Mouse (Mus musculus) liver, embryonic 14.5 days (tissue): ENCODE data around the gene Lamc1. TPM values are rescaled to one million over a fixed set of nuclear protein-coding genes. Genes with fewer than 3 reads are reported as not detected.

Experiments used
- ATAC-seq: fragments of 200-750 bp; cut with Nextera tagmentation; 2 replicates; pipeline ENCODE4 v1.8.0; 2017; ENCODE audit warnings: moderate number of reproducible peaks, mild to moderate bottlenecking, moderate library complexity; ENCODE audit not compliant: insufficient read depth
- DNase-seq, 3 experiments: peaks; one replicate each; pipeline ENCODE4 v3.0.0-alpha.2; 2012 to 2013; ENCODE audit warnings: low read depth in 3 of 3, low spot score in 3 of 3
- H3K27ac ChIP-seq: fragments of 300-500 bp; sonication (generic); 2 replicates; pipeline ENCODE4 v1.5.1; 2014; ENCODE audit warnings: moderate library complexity, mild to moderate bottlenecking, control low read depth, inconsistent platforms
- H3K27me3 ChIP-seq: fragments of 300-500 bp; sonication (generic); 2 replicates; pipeline ENCODE4 v1.6.1; 2014; ENCODE audit warnings: mild to moderate bottlenecking, low read length, moderate library complexity; ENCODE audit not compliant: control insufficient read depth, insufficient read depth
- H3K36me3 ChIP-seq: fragments of 300-500 bp; sonication (generic); replicated peaks from 2 replicates; pipeline ENCODE4 v1.6.1; 2014; ENCODE audit warnings: low read depth; ENCODE audit not compliant: control insufficient read depth, insufficient read depth
- H3K4me1 ChIP-seq, 2 experiments: fragments of 200-500 bp in 1 of 2; fragments of 300-500 bp in 1 of 2; sonication (generic) in 1 of 2; replicated peaks; 2 replicates each; pipeline ENCODE4 v1.6.1; 2012 to 2014; ENCODE audit warnings: antibody characterized with exemption in 1 of 2, inconsistent platforms in 1 of 2, low read length in 1 of 2; ENCODE audit not compliant: control insufficient read depth in 2 of 2, insufficient read depth in 2 of 2
- H3K4me2 ChIP-seq: fragments of 300-500 bp; sonication (generic); 2 replicates; pipeline ENCODE4 v1.6.1; 2014; ENCODE audit warnings: low read depth, mild to moderate bottlenecking, control low read depth, moderate library complexity
- H3K4me3 ChIP-seq, 2 experiments: fragments of 200-500 bp in 1 of 2; fragments of 300-500 bp in 1 of 2; sonication (generic) in 1 of 2; 2 replicates each; pipeline ENCODE4 v1.5.1; 2012 to 2014; ENCODE audit warnings: low read depth in 2 of 2, low read length in 2 of 2, mild to moderate bottlenecking in 2 of 2, control low read depth in 1 of 2, inconsistent platforms in 1 of 2, moderate library complexity in 1 of 2; ENCODE audit not compliant: insufficient read depth in 1 of 2
- H3K9ac ChIP-seq: fragments of 300-500 bp; sonication (generic); replicated peaks from 2 replicates; pipeline ENCODE4 v1.6.1; 2014; ENCODE audit warnings: mild to moderate bottlenecking, control low read depth, moderate library complexity
- H3K9me3 ChIP-seq: fragments of 300-500 bp; sonication (generic); 2 replicates; pipeline ENCODE4 v1.6.1; 2016; ENCODE audit warnings: low read length, mixed read lengths; ENCODE audit not compliant: control insufficient read depth
- CTCF ChIP-seq: IDR thresholded peaks from 2 replicates; pipeline ENCODE4 v1.5.1; 2016; ENCODE audit warnings: antibody characterized with exemption, low read depth, control low read depth
- EP300 ChIP-seq: IDR thresholded peaks from 2 replicates; pipeline ENCODE4 v1.6.1; 2016; ENCODE audit warnings: antibody characterized with exemption, low read depth
- WGBS: fragments of 180-500 bp; shearing (Covaris S2); extraction: QIAGEN DNeasy Blood & Tissue Kit; methylation state at CpG from one replicate; pipeline ENCODE4 v1.1.7; 2014; ENCODE audit not compliant: insufficient replicate concordance; 5-methylcytosine and 5-hydroxymethylcytosine counted together
- polyA plus RNA-seq, 2 experiments: library from polyadenylated mRNA; depleted of rRNA in 1 of 2; stranded (reverse) in 1 of 2; unstranded in 1 of 2; fragments of >200 nt; fragmentation: Nextera tagmentation in 1 of 2; extraction: Ambion mirVana in 1 of 2; gene quantifications; 2 replicates each; pipeline versions ENCODE4 v1.2.1 to v1.2.3; 2012 to 2014

Lamc1 gene
- polyA plus RNA-seq, 2 experiments, result 7.5 to 10.8 TPM

DNA sequence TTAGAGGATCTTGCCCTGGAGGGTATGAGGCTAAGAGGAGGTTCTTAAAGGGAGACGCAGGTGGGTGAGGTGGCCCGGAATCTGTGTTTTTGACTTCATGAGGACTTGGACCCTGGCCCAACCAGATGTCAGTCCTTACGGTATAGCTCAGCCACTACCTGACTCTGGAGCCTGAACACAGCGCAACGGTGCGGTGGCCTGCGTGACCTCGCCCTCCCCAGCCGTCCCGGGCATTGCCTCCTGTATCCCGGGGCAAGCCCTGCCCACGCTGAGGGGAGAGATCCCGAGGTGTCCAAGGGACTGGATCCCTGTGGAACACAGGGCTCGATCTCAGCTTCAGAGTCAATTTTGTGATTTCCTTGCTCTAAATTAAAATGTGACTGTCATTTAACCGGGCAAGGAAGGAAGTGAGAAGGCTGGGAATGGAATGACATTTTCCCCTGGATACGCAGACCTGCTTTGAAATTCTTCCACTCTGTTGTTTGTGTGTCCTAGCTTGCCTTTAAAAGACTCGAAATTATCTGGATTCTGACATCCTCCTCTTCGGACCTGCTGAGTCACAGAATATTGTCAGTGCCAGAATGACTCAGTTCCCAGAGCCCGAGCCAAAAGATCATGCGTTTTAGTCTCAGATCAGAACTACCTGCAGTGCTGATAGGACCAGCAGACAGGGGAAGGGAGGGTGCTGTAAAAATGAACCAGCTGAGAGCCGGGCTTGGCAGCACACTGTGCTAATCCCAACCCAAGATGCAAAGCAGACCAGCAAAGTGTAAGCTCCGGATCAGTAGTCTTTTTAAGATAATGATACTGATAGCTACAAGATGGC lies 923 bp upstream of the Lamc1 start:
- Histone ChIP-seq H3K9me3 (no peaks in the 10 kb centered on the region), H3K4me1 (0 out of 4 replicates have a peak, but pooled peaks cover 0 to 3% of the 10 kb centered on the region in 2 experiments), H3K4me2 (peak overlapping the region; percentile 89), H3K4me3 (peak overlapping the region; percentile 51 to 73), H3K27ac (no peak overlapping the region), H3K36me3 (no peaks in the 10 kb centered on the region), H3K9ac (no peak overlapping the region; the same call in 1 of the 2 replicates), H3K27me3 (peaks cover 12% of the 10 kb centered on the region)
- TF ChIP-seq CTCF (no peak), EP300 (no peak)
- ATAC-seq, result peak; percentile 48
- DNase-seq, result peak in 2 of 3 experiments; percentile 30 to 54
- WGBS, result 4% methylated on average over 22 of the region's 22 CpGs

DNA sequence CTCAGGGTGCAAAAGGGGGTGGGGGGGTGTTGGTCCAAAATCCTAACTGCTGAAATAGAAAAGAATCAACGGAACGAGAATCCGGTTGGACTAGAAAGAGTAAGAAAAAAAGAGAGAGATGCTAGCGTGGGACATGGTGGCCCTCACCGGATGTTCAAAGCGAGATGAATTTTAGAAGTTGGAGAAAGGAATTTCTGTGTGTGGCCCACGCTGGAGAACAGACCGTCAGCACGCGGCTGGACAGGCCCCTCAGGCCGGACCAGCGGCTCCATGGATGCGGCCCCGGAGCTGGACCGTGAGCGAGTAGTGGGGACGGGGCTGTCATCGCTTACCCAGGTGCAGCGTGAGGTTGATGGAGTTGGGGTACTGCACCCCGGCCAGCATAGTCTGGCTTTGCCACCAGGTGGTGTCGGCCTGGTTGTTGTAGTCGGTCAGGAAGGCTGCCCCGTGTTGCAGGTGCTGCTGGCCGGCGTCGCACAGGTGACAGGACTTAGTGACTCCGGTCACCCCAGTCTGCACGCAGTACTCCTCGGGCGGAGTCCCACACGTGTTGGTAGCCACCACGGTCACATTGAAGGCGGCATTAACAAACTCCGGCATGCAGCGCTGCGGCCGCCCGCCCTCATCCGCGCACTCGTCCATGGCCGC lies 666 bp downstream of the Lamc1 start:
- TF ChIP-seq CTCF, result peak; percentile 72
- no peak for TF ChIP-seq EP300
- H3K27me3 ChIP-seq, result peaks cover 12% of the 10 kb centered on the region
- no peaks in the 10 kb centered on the region for H3K36me3 ChIP-seq
- H3K27ac ChIP-seq, result no peak overlapping the region
- H3K4me1 ChIP-seq, result 0 out of 4 replicates have a peak, but pooled peaks cover 0 to 3% of the 10 kb centered on the region in 2 experiments
- DNase-seq (no peak), ATAC-seq (peak; percentile 26)
- no peaks in the 10 kb centered on the region for H3K9me3 ChIP-seq
- under 1% methylated on average over 42 of the region's 42 CpGs for whole genome bisulfite sequencing
- peak overlapping the region; percentile 89 for H3K4me2 ChIP-seq
- peak overlapping the region; percentile 49 to 73 for H3K4me3 ChIP-seq
- H3K9ac ChIP-seq, result peak overlapping the region; percentile 61

DNA sequence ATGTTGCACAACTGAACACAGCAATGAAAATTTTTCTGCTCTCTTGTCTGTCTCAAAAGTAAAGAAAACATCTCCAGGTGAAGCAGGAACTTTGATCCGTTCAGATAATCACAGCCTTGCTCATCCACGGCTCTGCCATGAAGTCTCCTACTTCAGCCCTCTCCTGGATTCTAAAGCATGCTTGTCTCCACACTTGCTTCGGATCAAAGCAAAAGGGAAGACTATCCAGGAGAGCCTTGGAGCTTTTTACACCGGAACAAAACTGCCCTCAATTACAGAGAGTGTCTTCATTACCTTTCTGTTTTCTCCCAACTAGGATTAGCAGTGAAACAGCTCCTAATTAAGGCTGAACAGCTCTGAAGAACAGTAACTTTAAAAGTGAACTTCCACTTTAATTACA lies 1.4 kb downstream of the Lamc1 start:
- peak overlapping the region; percentile 34 to 73; a peak in 3 of 4 replicates for H3K4me3 ChIP-seq
- ATAC-seq, result no peak
- peak overlapping the region; percentile 89 for H3K4me2 ChIP-seq
- no peak overlapping the region for H3K27ac ChIP-seq
- no peak for DNase-seq
- 6% methylated on average over 4 of the region's 4 CpGs for WGBS
- H3K36me3 ChIP-seq, result no peaks in the 10 kb centered on the region
- TF ChIP-seq EP300, result no peak
- no peak for TF ChIP-seq CTCF
- H3K4me1 ChIP-seq, result 0 out of 4 replicates have a peak, but pooled peaks cover 0 to 3% of the 10 kb centered on the region in 2 experiments
- peaks cover 12% of the 10 kb centered on the region for H3K27me3 ChIP-seq
- H3K9ac ChIP-seq, result 0 out of 2 replicates have a peak overlapping the region, but pooled peaks have one; percentile 18
- no peaks in the 10 kb centered on the region for H3K9me3 ChIP-seq

DNA sequence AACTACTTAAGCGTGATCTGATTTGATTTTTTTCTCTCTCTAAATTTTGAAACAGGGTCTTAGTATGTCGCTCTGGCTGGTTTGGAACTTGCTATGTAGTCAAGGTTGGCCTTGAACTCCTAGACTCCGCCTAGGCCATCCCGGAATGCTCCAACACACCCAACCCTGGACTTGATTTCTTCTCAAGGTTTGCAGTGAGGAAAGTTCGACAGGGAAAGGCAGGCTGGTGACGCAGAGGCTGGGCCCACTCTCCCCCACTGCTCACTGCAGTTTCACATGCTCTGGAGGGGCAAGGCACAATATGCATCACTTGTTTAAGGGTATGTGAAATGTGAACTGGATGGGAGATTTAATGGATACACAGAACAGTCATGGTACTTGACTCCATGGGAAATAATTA lies 3.3 kb downstream of the Lamc1 start:
- H3K36me3 ChIP-seq, result no peaks in the 10 kb centered on the region
- DNase-seq, result no peak
- H3K4me3 ChIP-seq, result no peak overlapping the region
- 72% methylated on average over 6 of the region's 6 CpGs for WGBS
- H3K4me1 ChIP-seq, result 0 out of 4 replicates have a peak, but pooled peaks cover 0 to 3% of the 10 kb centered on the region in 2 experiments
- no peak overlapping the region for H3K9ac ChIP-seq
- no peak overlapping the region for H3K4me2 ChIP-seq
- TF ChIP-seq EP300 (no peak), CTCF (no peak)
- H3K9me3 ChIP-seq, result no peaks in the 10 kb centered on the region
- H3K27ac ChIP-seq, result no peak overlapping the region
- peaks cover 12% of the 10 kb centered on the region for H3K27me3 ChIP-seq
- ATAC-seq, result no peak

DNA sequence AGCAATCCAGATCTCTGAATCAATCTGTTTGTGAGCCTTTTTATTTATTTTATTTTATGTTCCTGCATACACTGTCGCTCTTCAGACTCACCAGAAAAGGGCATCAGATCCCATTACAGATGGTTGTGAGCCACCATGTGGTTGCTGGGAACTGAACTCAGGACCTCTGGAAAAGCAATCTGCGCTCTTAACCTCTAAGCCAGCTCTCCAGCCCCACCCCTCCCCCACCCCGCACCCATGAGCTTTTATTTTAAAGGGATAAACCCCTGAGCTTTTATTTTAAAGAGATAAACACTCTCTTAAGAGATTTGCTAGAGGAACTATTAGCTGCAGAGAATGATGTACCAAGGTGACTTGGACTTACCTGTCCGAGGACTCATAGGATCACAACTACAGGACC lies 5.5 kb downstream of the Lamc1 start:
- Histone ChIP-seq H3K36me3 (no peaks in the 10 kb centered on the region), H3K4me1 (0 out of 4 replicates have a peak, but pooled peaks cover 3% of the 10 kb centered on the region in 2 experiments), H3K9me3 (no peaks in the 10 kb centered on the region), H3K27ac (no peak overlapping the region), H3K9ac (no peak overlapping the region), H3K4me3 (no peak overlapping the region), H3K4me2 (no peak overlapping the region), H3K27me3 (peaks cover 5% of the 10 kb centered on the region)
- WGBS, result 72% methylated on average over 4 of the region's 4 CpGs
- ATAC-seq (no peak), DNase-seq (no peak)
- TF ChIP-seq EP300 (no peak), CTCF (no peak)
